Mouse (Mus musculus) heart, embryonic 10.5 days (tissue): ENCODE results near the gene Anxa6. TPM values are rescaled to one million over a fixed set of nuclear protein-coding genes. Genes with fewer than 3 reads are reported as not detected.

ENCODE experiments used
- polyA plus RNA-seq: library from polyadenylated mRNA; unstranded; fragments of >200 nt; fragmentation: Nextera tagmentation; extraction: Ambion mirVana; gene quantifications from 2 replicates; pipeline ENCODE4 v1.2.1, GENCODE M21; 2016

Anxa6 gene
- polyA plus RNA-seq, 1 experiment from 2014 or later, result 255 TPM

Other genes with a start within 250 kb of the Anxa6 start
- 77.6 and 84.8 TPM in 2 replicates for gene Cdc42se2, start 245.8 kb downstream of the Anxa6 start, polyA plus RNA-seq
- gene Lyrm7, start 172.5 kb downstream of the Anxa6 start, polyA plus RNA-seq, result 11.8 and 17.9 TPM in 2 replicates
- 602 and 622 TPM in 2 replicates for gene Hint1, start 167.1 kb downstream of the Anxa6 start, polyA plus RNA-seq
- gene Gpx3, start 131.0 kb downstream of the Anxa6 start, polyA plus RNA-seq, result 1,153 and 1,643 TPM in 2 replicates
- 22.7 and 23.7 TPM in 2 replicates for gene Tnip1, start 70.5 kb downstream of the Anxa6 start, polyA plus RNA-seq
- 10.4 and 17.5 TPM in 2 replicates for gene Ccdc69, start 44.7 kb upstream of the Anxa6 start, polyA plus RNA-seq
- gene Gm2a, start 64.7 kb upstream of the Anxa6 start, polyA plus RNA-seq, result 33.5 and 52.0 TPM in 2 replicates
- not detected in 2 replicates for gene Slc36a3, start 118.3 kb upstream of the Anxa6 start, polyA plus RNA-seq
- gene Slc36a2, start 151.6 kb upstream of the Anxa6 start, polyA plus RNA-seq, result 2.2 and 2.8 TPM in 2 replicates
- 1.3 TPM in 2 replicates for gene Slc36a1, start 170.9 kb upstream of the Anxa6 start, polyA plus RNA-seq